Mouse (Mus musculus) neutrophil, adult 5-6 weeks (primary cell): Measurements from ENCODE around the gene Fam189b. TPM values are rescaled to one million over a fixed set of nuclear protein-coding genes. Genes with fewer than 3 reads are reported as not detected.
"Not testable (repeated sequence)": the region's sequence is repeated elsewhere in the genome, so short reads cannot be mapped to it uniquely, and the experiment has no call there.

Experiments
- ATAC-seq: fragments of 151-379, 151-347 bp; 2 replicates; pipeline ENCODE4 v1.8.0; 2017; ENCODE audit warnings: mild to moderate bottlenecking, moderate TSS enrichment; ENCODE audit not compliant: insufficient number of reproducible peaks, poor library complexity, low FRiP score, severe bottlenecking; ENCODE audit errors: extremely low read depth
- total RNA-seq: library from RNA; stranded (forward); fragments of 200-1000 nt; gene quantifications from 2 replicates; pipeline ENCODE4 v1.2.3, GENCODE M21; 2017

Gene Fam189b
- total RNA-seq = 7.7 and 8.2 TPM in 2 replicates

- ATAC-seq = no peak; the same call in 1 of the 2 replicates
Observed at GRCm38 (mm10) chr3:89183058-89183958, at the start of gene Fam189b. Fam189b (plus strand) TSS chr3:89183143.

GRCm38 (mm10) chr3:89133752-89134151, 49.2 kb upstream of the Fam189b start:
- no peak for ATAC-seq

- no peak for ATAC-seq
Observed at GRCm38 (mm10) chr3:89135958-89136357, 47.0 kb upstream of the Fam189b start, which contains the start of gene Pklr. Pklr (plus strand) TSS chr3:89136142.

- ATAC-seq = no peak
Observed at GRCm38 (mm10) chr3:89136365-89136764, 46.6 kb upstream of the Fam189b start.

- ATAC-seq = no peak
Observed at GRCm38 (mm10) chr3:89144821-89145220, 38.1 kb upstream of the Fam189b start.

GRCm38 (mm10) chr3:89145566-89145965, 37.4 kb upstream of the Fam189b start:
- ATAC-seq = no peak

- no peak for ATAC-seq
Observed at GRCm38 (mm10) chr3:89147101-89147978, 35.6 kb upstream of the Fam189b start.

- ATAC-seq = no peak
Observed at GRCm38 (mm10) chr3:89147979-89148311, 35.0 kb upstream of the Fam189b start.

GRCm38 (mm10) chr3:89148567-89148966, 34.4 kb upstream of the Fam189b start:
- ATAC-seq = no peak

- ATAC-seq = no peak
Observed at GRCm38 (mm10) chr3:89152084-89152835, 30.7 kb upstream of the Fam189b start.

- no peak for ATAC-seq
Observed at GRCm38 (mm10) chr3:89156951-89157350, 26.0 kb upstream of the Fam189b start.

- ATAC-seq = no peak
Observed at GRCm38 (mm10) chr3:89158651-89159050, 24.3 kb upstream of the Fam189b start.

GRCm38 (mm10) chr3:89159211-89159610, 23.7 kb upstream of the Fam189b start:
- ATAC-seq = no peak

- peak; percentile 35; the same call in 1 of the 2 replicates for ATAC-seq
Observed at GRCm38 (mm10) chr3:89159616-89160344, 23.2 kb upstream of the Fam189b start, which contains the start of gene Hcn3. Hcn3 (minus strand) TSS chr3:89160196.

GRCm38 (mm10) chr3:89161207-89161606, 21.7 kb upstream of the Fam189b start:
- not testable (repeated sequence) for ATAC-seq

GRCm38 (mm10) chr3:89161786-89162185, 21.2 kb upstream of the Fam189b start:
- ATAC-seq = no peak

GRCm38 (mm10) chr3:89163123-89163522, 19.8 kb upstream of the Fam189b start:
- no peak for ATAC-seq

- no peak for ATAC-seq
Observed at GRCm38 (mm10) chr3:89163643-89164245, 19.2 kb upstream of the Fam189b start.
